Mouse (Mus musculus) brown adipose tissue, adult 24 weeks (tissue): ENCODE data around the gene Dhx8. TPM values are rescaled to one million over a fixed set of nuclear protein-coding genes. Genes with fewer than 3 reads are reported as not detected.
A peak's percentile ranks its signal among the peaks of the same experiment; 100 is the strongest.

ENCODE experiments used
- H3K27ac ChIP-seq: fragments of 200-500 bp; replicated peaks from 2 replicates; pipeline ENCODE4 v1.5.1; 2012; ENCODE audit warnings: low read depth, mild to moderate bottlenecking, low read length
- H3K4me1 ChIP-seq: fragments of 200-500 bp; 2 replicates; pipeline ENCODE4 v1.6.1; 2012; ENCODE audit warnings: low read length, mixed read lengths; ENCODE audit not compliant: control insufficient read depth, insufficient read depth, insufficient read length
- H3K4me3 ChIP-seq: fragments of 200-500 bp; 2 replicates; pipeline ENCODE4 v1.5.1; 2012; ENCODE audit warnings: low read depth, mild to moderate bottlenecking, low read length, moderate library complexity; ENCODE audit not compliant: insufficient read depth
- polyA plus RNA-seq: library from polyadenylated mRNA; stranded (reverse); fragments of >200 nt; gene quantifications from 2 replicates; pipeline ENCODE4 v1.2.4, GENCODE M21; 2012; ENCODE audit not compliant: missing spikeins, insufficient read depth, insufficient read length

The Dhx8 gene
- polyA plus RNA-seq, 1 experiment = 6.5 TPM

- Histone ChIP-seq H3K4me1 (no peaks in the 10 kb centered on the region), H3K4me3 (no peak overlapping the region), H3K27ac (no peak overlapping the region)
These were observed 39.3 kb downstream of the Dhx8 start for GRCm38 (mm10) chr11:101772027-101772426.

- H3K4me3 ChIP-seq = peak overlapping the region; percentile 21
- no peak overlapping the region for H3K27ac ChIP-seq
- H3K4me1 ChIP-seq = no peaks in the 10 kb centered on the region
These were observed 39.7 kb downstream of the Dhx8 start for GRCm38 (mm10) chr11:101772449-101772848.

GRCm38 (mm10) chr11:101776846-101777245 lies 44.1 kb downstream of the Dhx8 start:
- no peaks in the 10 kb centered on the region for H3K4me1 ChIP-seq
- no peak overlapping the region for H3K27ac ChIP-seq
- H3K4me3 ChIP-seq = no peak overlapping the region

GRCm38 (mm10) chr11:101783135-101783534 lies 50.4 kb downstream of the Dhx8 start:
- Histone ChIP-seq H3K4me1 (peaks cover 8% of the 10 kb centered on the region; the same call in 1 of the 2 replicates), H3K27ac (no peak overlapping the region), H3K4me3 (no peak overlapping the region)

DNA sequence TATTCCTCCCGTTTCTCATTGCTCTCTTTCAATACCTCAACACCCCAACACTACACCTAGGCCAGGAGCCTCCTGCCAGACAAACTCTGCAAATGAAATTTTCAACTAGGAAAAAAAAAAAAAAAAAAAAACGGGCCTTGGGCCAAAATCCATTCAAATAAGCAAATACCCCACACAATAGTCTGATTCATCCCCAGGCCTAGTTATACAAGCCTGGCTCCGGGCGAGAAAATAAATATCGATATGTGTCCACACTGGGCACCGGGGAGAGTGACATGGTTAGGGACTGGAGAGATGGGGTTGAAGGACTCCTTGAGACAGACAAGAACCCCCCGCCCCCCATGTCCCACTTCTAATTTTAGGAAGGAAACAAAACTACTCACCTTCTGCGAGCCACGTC lies 50.9 kb downstream of the Dhx8 start:
- no peak overlapping the region for H3K27ac ChIP-seq
- H3K4me3 ChIP-seq = no peak overlapping the region
- peaks cover 8% of the 10 kb centered on the region; the same call in 1 of the 2 replicates for H3K4me1 ChIP-seq

DNA sequence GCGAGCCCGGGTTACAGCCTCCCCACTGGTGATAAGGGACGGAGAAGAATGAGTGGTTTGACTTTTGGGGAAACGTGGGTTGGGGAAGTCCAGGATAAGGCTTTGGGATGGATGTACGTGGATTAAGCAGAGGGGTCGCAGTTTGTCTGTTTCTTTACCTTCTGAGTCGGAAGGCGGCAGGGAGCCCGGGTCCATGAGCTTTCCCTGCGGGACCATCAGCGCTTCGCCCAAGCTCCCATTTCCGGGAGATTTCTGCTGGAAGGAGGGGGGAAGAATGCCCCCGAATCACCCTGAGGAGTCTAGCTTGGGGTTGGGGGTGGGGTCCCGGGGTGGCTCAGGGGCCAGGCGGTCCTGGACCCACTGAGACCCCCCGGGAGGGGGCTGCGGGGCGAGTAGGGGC lies 51.4 kb downstream of the Dhx8 start:
- H3K27ac ChIP-seq = no peak overlapping the region
- H3K4me1 ChIP-seq = peaks cover 8% of the 10 kb centered on the region; the same call in 1 of the 2 replicates
- no peak overlapping the region for H3K4me3 ChIP-seq

- Histone ChIP-seq H3K4me3 (peak overlapping the region; percentile 64), H3K4me1 (peaks cover 8% of the 10 kb centered on the region; the same call in 1 of the 2 replicates), H3K27ac (no peak overlapping the region)
These were observed 51.9 kb downstream of the Dhx8 start for GRCm38 (mm10) chr11:101784488-101785142.

DNA sequence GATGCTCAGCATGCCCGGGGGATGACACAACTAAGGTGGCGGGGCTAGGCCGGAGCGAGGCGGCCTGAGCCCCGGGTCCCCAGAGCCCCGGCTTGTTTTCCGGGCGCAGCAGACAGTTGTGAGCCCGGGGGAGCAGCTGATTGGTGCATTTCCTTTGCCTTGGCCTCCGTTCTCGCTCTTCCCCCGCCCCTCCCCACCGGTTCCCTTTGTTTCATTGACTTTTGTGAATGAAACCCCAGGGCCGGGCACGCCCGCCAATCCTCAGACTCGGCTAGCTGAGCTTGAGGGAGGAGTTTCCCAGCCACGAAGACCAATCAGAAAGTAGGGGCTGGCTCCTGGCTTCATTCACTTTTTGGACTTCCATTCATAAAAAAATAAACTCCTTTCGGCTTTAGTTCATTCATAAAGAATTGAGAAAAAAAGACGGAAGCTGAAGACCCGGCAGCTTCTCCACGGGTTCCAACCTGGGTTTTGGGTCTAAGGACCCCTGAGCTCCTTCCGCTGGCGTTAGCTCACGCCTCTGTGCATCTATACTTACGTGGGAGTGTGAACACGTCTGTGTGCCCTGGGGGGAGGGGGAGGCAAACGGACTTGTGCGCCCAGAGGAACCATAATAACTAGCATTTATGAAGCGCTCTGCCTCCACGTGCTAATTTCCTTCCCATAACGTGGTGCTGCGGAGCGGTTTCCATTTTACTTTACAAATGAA lies 52.6 kb downstream of the Dhx8 start, which contains the start of gene Etv4:
TSS of gene Etv4 (minus strand) at position 229 of the 709 bp plus-strand sequence.
- H3K4me3 ChIP-seq = peak within 1 kb of the TSS; percentile 64
- H3K4me1 ChIP-seq = peaks cover 8% of the 10 kb centered on the region; the same call in 1 of the 2 replicates
- H3K27ac ChIP-seq = no peak within 1 kb of the TSS

DNA sequence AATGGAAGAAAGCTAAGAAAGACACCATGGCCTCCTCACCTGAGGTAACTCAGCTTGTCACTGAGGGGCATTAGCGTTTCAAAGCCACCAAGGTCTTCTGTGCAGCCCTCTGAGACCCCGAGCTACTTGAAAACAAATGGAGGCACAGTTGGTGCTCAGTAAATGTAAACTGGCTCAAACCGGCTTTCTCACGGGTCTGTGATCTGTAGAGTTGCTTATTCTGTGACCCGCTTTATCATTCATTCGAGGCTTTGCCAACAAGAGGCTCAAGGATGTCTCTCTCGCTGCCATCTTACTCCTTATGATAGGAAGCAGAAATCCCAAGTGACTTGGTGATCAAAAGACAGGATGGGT lies 53.1 kb downstream of the Dhx8 start:
- H3K27ac ChIP-seq = no peak overlapping the region
- H3K4me3 ChIP-seq = peak overlapping the region; percentile 64; the same call in 1 of the 2 replicates
- H3K4me1 ChIP-seq = peaks cover 8% of the 10 kb centered on the region; the same call in 1 of the 2 replicates

DNA sequence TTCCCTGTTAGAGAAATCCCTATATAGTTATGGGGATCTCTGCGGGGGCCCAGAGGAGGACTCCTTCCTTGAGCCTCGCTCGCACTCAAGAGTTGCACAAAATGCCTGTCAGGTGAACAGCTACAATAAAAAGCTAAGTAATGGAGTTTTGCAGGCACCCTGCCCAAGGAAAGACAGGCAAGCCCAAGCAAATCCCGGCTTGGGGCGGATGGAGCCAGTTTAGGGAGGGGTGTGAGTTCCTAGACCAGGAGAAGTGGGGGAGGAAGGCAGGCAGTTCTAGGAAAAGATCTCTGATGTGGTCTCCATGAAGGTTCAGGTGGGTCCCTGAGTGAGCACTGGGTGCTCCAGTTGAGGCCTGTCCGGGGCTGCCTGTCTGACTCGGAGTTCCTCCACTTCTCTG lies 53.9 kb downstream of the Dhx8 start:
- Histone ChIP-seq H3K27ac (no peak overlapping the region), H3K4me1 (peaks cover 8% of the 10 kb centered on the region; the same call in 1 of the 2 replicates), H3K4me3 (no peak overlapping the region)

DNA sequence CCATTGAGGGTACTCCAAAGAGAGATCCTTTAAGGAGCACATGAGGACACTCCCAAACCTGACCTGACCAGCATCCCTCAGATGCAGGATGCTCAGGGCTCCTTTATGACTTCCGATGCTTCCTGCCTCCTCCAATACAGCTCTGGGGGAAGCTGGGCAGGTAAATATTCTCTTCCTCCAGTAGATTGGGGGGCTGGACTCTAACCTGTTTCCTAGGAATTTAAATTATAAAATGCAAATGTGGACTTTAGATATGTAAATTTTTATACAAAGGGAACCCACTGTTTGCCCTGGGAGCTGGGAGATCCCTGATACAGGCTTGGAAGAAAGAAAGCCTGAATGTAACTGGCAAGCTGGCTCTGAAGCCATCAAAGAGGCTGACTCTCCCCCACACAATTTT lies 54.7 kb downstream of the Dhx8 start:
- no peak overlapping the region for H3K4me3 ChIP-seq
- no peak overlapping the region for H3K27ac ChIP-seq
- H3K4me1 ChIP-seq = peaks cover 8% of the 10 kb centered on the region; the same call in 1 of the 2 replicates

DNA sequence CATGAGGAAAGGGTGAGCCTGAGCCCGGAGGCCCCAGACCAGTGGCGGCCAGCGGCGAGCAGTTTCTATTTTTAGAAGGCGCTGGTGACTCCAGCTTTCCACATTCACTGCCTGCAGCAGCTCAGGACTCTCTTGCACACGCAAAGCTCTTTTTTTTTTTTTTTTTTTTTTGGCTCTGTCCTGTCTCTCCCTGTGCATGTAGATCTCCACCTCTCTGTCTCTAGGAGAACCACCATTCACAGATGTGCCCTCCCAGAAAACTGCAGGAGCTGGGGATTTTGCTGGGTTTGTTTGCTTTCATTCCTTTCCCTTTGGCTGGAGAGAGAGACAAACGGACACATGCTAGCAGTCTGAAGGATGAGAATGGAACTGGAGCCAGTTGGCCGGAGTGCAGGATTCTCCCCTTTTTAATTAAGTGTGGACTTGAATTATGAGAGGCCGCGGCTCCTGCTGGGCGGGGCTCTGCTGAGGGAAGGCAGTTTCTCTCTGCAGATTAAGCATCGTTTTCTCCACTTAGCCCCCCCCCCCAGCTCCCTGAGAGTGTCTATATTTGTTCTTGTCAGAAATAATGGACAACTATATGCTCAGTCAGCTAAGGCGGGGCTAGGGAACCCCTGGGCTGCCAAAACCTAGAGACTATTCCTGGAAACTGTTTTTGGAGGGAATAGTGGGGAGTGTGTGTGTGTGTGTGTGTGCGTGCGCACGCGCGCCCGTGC lies 58.2 kb downstream of the Dhx8 start:
- Histone ChIP-seq H3K27ac (no peak overlapping the region), H3K4me3 (no peak overlapping the region), H3K4me1 (peaks cover 2% of the 10 kb centered on the region; the same call in 1 of the 2 replicates)

- no peaks in the 10 kb centered on the region for H3K4me1 ChIP-seq
- H3K27ac ChIP-seq = no peak overlapping the region
- no peak overlapping the region for H3K4me3 ChIP-seq
These were observed 64.6 kb downstream of the Dhx8 start for GRCm38 (mm10) chr11:101797355-101797754.

- Histone ChIP-seq H3K4me3 (no peak overlapping the region), H3K4me1 (no peaks in the 10 kb centered on the region), H3K27ac (no peak overlapping the region)
These were observed 65.4 kb downstream of the Dhx8 start for GRCm38 (mm10) chr11:101798083-101798482.

GRCm38 (mm10) chr11:101801386-101801785 lies 68.7 kb downstream of the Dhx8 start:
- Histone ChIP-seq H3K4me3 (no peak overlapping the region), H3K27ac (no peak overlapping the region), H3K4me1 (no peaks in the 10 kb centered on the region)
